Mouse (Mus musculus) bone marrow macrophage, adult 2 months (primary cell): Measurements from ENCODE around the gene Gm28308. TPM values are rescaled to one million over a fixed set of nuclear protein-coding genes. Genes with fewer than 3 reads are reported as not detected.

Experiments used
- H3K27ac ChIP-seq: 2 replicates; pipeline ENCODE4 v1.5.1; 2012; ENCODE audit warnings: low read depth, low read length; ENCODE audit not compliant: insufficient read depth
- H3K4me1 ChIP-seq: 2 replicates; pipeline ENCODE4 v1.6.1; 2012; ENCODE audit warnings: low read length; ENCODE audit not compliant: control insufficient read depth, insufficient read depth
- H3K4me3 ChIP-seq: 2 replicates; pipeline ENCODE4 v1.5.1; 2012; ENCODE audit warnings: mild to moderate bottlenecking, low read length, moderate library complexity; ENCODE audit not compliant: insufficient read depth
- CTCF ChIP-seq: IDR thresholded peaks from 2 replicates; pipeline ENCODE4 v1.5.1; 2012; ENCODE audit warnings: low read depth, mild to moderate bottlenecking, low read length, moderate library complexity
- POLR2A ChIP-seq: IDR thresholded peaks from 2 replicates; pipeline ENCODE4 v1.6.1; 2012; ENCODE audit warnings: mild to moderate bottlenecking, low read depth, low read length, borderline replicate concordance
- polyA plus RNA-seq: library from polyadenylated mRNA; stranded (reverse); fragments of >200 nt; gene quantifications from 2 replicates; pipeline ENCODE4 v1.2.4, GENCODE M21; 2012; ENCODE audit not compliant: missing spikeins, insufficient read depth, insufficient read length

Gene Gm28308
- polyA plus RNA-seq, 1 experiment = not detected

GRCm38 (mm10) chr6:52170166-52170897 is 42.8 kb downstream of the Gm28308 start:
- no peak overlapping the region for H3K27ac ChIP-seq
- no peak overlapping the region for H3K4me3 ChIP-seq
- TF ChIP-seq POLR2A = no peak
- TF ChIP-seq CTCF = no peak
- no peaks in the 10 kb centered on the region for H3K4me1 ChIP-seq

DNA sequence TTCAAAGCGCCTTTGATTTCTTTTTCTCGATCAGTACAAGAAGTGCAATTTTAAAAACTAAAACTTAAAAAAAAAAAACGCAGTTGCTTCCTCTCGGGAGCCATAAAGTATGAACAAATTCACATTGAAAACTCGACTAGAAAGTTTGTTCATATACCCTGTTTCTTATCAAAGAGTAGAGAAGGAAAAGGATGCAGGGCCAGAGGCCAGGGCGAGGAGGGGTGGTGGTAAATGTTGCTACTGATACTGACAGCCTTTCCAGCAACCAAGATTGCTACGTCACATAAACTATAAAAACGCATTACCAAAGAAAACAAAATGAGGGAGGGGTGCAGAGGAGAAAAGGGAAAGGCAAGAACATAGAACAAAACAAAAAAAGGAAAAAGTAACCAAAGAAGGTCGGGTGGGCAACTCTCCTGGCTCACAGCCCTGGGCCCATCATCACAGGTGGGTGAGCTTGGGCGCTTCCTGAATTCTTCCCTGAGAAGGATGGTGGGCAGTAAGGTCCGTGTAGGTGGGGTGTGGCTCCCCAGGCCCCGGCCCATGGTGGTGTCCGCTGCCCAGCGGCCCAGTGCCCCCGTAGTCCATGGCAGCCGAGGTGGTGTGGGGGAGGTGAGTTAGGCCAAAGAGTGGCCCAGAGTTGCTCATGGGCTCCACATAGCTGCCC is 43.5 kb downstream of the Gm28308 start:
- Histone ChIP-seq H3K4me3 (no peak overlapping the region), H3K27ac (no peak overlapping the region), H3K4me1 (no peaks in the 10 kb centered on the region)
- no peak for TF ChIP-seq POLR2A
- no peak for TF ChIP-seq CTCF

GRCm38 (mm10) chr6:52168191-52169055 is 44.7 kb downstream of the Gm28308 start:
- no peak overlapping the region for H3K4me3 ChIP-seq
- H3K4me1 ChIP-seq = no peaks in the 10 kb centered on the region
- TF ChIP-seq POLR2A = no peak
- TF ChIP-seq CTCF = no peak
- H3K27ac ChIP-seq = no peak overlapping the region

- H3K4me3 ChIP-seq = no peak overlapping the region
- TF ChIP-seq CTCF (no peak), POLR2A (no peak)
- no peaks in the 10 kb centered on the region for H3K4me1 ChIP-seq
- H3K27ac ChIP-seq = no peak overlapping the region
Measured at GRCm38 (mm10) chr6:52167736-52168161, 45.4 kb downstream of the Gm28308 start.

DNA sequence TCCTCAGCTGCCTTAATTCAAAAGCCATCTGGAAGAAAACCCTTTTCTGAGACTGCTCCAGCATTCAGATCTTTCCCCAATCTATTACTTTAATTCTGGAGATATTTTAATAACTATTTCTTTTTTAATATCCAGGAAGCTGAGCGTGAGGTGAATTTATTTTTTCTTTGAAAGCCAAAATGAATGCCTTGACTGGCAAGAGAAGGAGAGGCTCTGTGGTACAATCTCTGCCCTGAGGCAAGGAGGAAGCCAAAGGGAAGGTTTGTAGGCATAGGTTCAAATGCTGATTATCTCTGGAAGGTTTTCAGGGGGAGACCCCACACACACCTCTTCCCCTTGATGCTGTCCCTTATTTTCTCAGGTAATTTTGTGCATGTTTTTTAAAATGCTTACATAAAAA is 46.0 kb downstream of the Gm28308 start:
- TF ChIP-seq POLR2A (no peak), CTCF (no peak)
- Histone ChIP-seq H3K4me3 (no peak overlapping the region), H3K4me1 (no peaks in the 10 kb centered on the region), H3K27ac (no peak overlapping the region)

- peaks cover 5% of the 10 kb centered on the region; the same call in 1 of the 2 replicates for H3K4me1 ChIP-seq
- no peak overlapping the region for H3K27ac ChIP-seq
- no peak for TF ChIP-seq POLR2A
- no peak for TF ChIP-seq CTCF
- no peak overlapping the region for H3K4me3 ChIP-seq
Measured at GRCm38 (mm10) chr6:52166431-52167077, 46.6 kb downstream of the Gm28308 start.

GRCm38 (mm10) chr6:52165441-52166370 is 47.4 kb downstream of the Gm28308 start:
- Histone ChIP-seq H3K27ac (no peak overlapping the region), H3K4me3 (no peak overlapping the region)

GRCm38 (mm10) chr6:52164626-52165440 is 48.3 kb downstream of the Gm28308 start, which contains the start of gene Hoxa2:
Gene Hoxa2 (minus strand): TSS chr6:52164831.
- no peak for TF ChIP-seq POLR2A
- no peak for TF ChIP-seq CTCF
- Histone ChIP-seq H3K27ac (no peak within 1 kb of the TSS), H3K4me3 (peak within 1 kb of the TSS; percentile 50), H3K4me1 (peaks cover 15% of the 10 kb centered on the region)

More at GRCm38 (mm10) chr6:52165441-52166370, 47.4 kb downstream of the Gm28308 start:
- H3K4me1 ChIP-seq = peaks cover 11% of the 10 kb centered on the region
- TF ChIP-seq CTCF (no peak), POLR2A (no peak)
